ENCODE assay signal across 27 mouse cellular contexts in genomic region chr15:100601669-100602068, GRCm38 (mm10). TPM values are rescaled to one million over a fixed set of nuclear protein-coding genes. Genes with fewer than 3 reads are reported as not detected.
DNase-seq lines count a peak whose midpoint lies in the region; ATAC-seq and TF ChIP-seq lines count a peak whose summit lies in the region.
"Had no signal": no experiment of that assay in that cellular context is flagged by ENCODE, and none has a peak within 500 bp of the region (broad histone marks: within the 10 kb centered on the region; RNA-seq: fewer than 3 reads in every experiment).

No protein-coding gene starts in this region.

- no peak for ATAC-seq in kidney, embryonic 15.5 days (replicated peaks; ENCODE audit: low FRiP score)
- no peak for ATAC-seq in liver, embryonic 11.5 days (replicated peaks; ENCODE audit: low FRiP score)
- ATAC-seq: CD4-positive, CD25-positive, alpha-beta regulatory T cell, adult 4 months; forebrain, embryonic 15.5 days had no signal

- H3K27me3 ChIP-seq in kidney, embryonic 15.5 days, result peaks cover 21% of the 10 kb centered on the region
- H3K27me3 ChIP-seq in liver, adult 2 months (ENCODE audit: control insufficient read depth, insufficient read depth, low read length), result no peaks in the 10 kb centered on the region
- H3K27me3 ChIP-seq in liver, embryonic 11.5 days (replicated peaks; ENCODE audit: control insufficient read depth, insufficient read depth, low read length), result peaks cover 42% of the 10 kb centered on the region

- 46% methylated on average over 3 of the region's 3 CpGs for WGBS in kidney, embryonic 15.5 days
- WGBS in liver, adult 2 months, result 15% methylated on average over 3 of the region's 3 CpGs
- WGBS in liver, embryonic 11.5 days, result 34% methylated on average over 3 of the region's 3 CpGs

- no peak for TF ChIP-seq POLR2A in liver, adult 2 months (IDR thresholded peaks at IDR 0.05; ENCODE audit: extremely low read depth, insufficient read depth, low read length)

- H3K4me3 ChIP-seq in kidney, embryonic 15.5 days (replicated peaks), result no peak overlapping the region
- H3K4me3 ChIP-seq in liver, adult 2 months (ENCODE audit: insufficient read depth, low read depth, low read length), result no peak overlapping the region
- no peak overlapping the region for H3K4me3 ChIP-seq in liver, embryonic 11.5 days (ENCODE audit: low read depth, low read length)
- H3K4me3 ChIP-seq: embryonic facial prominence, embryonic 13.5 days; erythroblast, embryonic 14.5 days; forebrain, embryonic 12.5 days; hindbrain, embryonic 13.5 days had no signal

- H3K4me1 ChIP-seq in kidney, embryonic 15.5 days, result peaks cover 50% of the 10 kb centered on the region
- peaks cover 6% of the 10 kb centered on the region for H3K4me1 ChIP-seq in liver, adult 2 months (ENCODE audit: control insufficient read depth, insufficient read depth, low read length)
- peaks cover 13% of the 10 kb centered on the region for H3K4me1 ChIP-seq in liver, embryonic 11.5 days (replicated peaks; ENCODE audit: control insufficient read depth, insufficient read depth, low read length)

- no peak for DNase-seq in kidney, adult 11 months
- DNase-seq in liver, adult 2 months (ENCODE audit: extremely low read depth, low read depth, low spot score), result peak; percentile 67
- DNase-seq in liver, embryonic 11.5 days (ENCODE audit: low spot score), result no peak
- DNase-seq in adipocyte (ENCODE audit: low spot score), result peak; percentile 67
- peak; percentile 17 for DNase-seq in induced T-regulatory cell, adult 2 months (ENCODE audit: low read depth)
- DNase-seq: adrenal gland, adult 8-10 months; adrenal gland, postnatal 25 days; cerebellum, adult 11-12 months; cerebellum, adult 8-10 months; cerebellum, postnatal 10 days; cerebellum, postnatal 36 days; embryo, embryonic 11 days; gastrocnemius, postnatal 25 days; heart, adult 18-20 months; heart, postnatal 10 days; heart, postnatal 36 days had no signal

- H3K4me2 ChIP-seq in kidney, embryonic 15.5 days, result no peak overlapping the region
- no peak overlapping the region for H3K4me2 ChIP-seq in liver, embryonic 11.5 days
- H3K4me2 ChIP-seq: forebrain, embryonic 12.5 days; forebrain, embryonic 15.5 days had no signal

- H3K9ac ChIP-seq in kidney, embryonic 15.5 days, result no peak overlapping the region
- H3K9ac ChIP-seq in liver, adult 2 months (ENCODE audit: low read depth, low read length), result no peak overlapping the region
- no peak overlapping the region for H3K9ac ChIP-seq in liver, embryonic 11.5 days (ENCODE audit: low read depth, low read length)
- H3K9ac ChIP-seq: embryonic facial prominence, embryonic 13.5 days; forebrain, embryonic 12.5 days; forebrain, embryonic 15.5 days; heart, embryonic 12.5 days; heart, embryonic 15.5 days; hindbrain, embryonic 13.5 days had no signal

- no peaks in the 10 kb centered on the region for H3K9me3 ChIP-seq in kidney, embryonic 15.5 days (replicated peaks)
- H3K9me3 ChIP-seq in liver, embryonic 11.5 days (ENCODE audit: control insufficient read depth, low read length), result no peaks in the 10 kb centered on the region
- H3K9me3 ChIP-seq: embryonic facial prominence, embryonic 10.5 days; embryonic facial prominence, embryonic 13.5 days; forebrain, embryonic 12.5 days; forebrain, embryonic 15.5 days; heart, embryonic 12.5 days; heart, embryonic 15.5 days; hindbrain, embryonic 10.5 days; hindbrain, embryonic 13.5 days had no signal

- no peak for TF ChIP-seq CTCF in liver, adult 2 months (IDR thresholded peaks at IDR 0.05; ENCODE audit: low read depth, low read length)

- no peaks in the 10 kb centered on the region for H3K79me2 ChIP-seq in liver, adult 2 months (ENCODE audit: control insufficient read depth, insufficient read depth, low read length)

- peak overlapping the region; percentile 63 for H3K27ac ChIP-seq in kidney, embryonic 15.5 days
- H3K27ac ChIP-seq in liver, adult 2 months (replicated peaks; ENCODE audit: insufficient read depth, low read depth, low read length), result no peak overlapping the region
- H3K27ac ChIP-seq in liver, embryonic 11.5 days (ENCODE audit: low read depth, low read length), result no peak overlapping the region
- H3K27ac ChIP-seq: embryonic facial prominence, embryonic 10.5 days; embryonic facial prominence, embryonic 13.5 days; forebrain, embryonic 12.5 days; forebrain, embryonic 15.5 days; heart, embryonic 15.5 days; hindbrain, embryonic 10.5 days; hindbrain, embryonic 13.5 days had no signal

- no peaks in the 10 kb centered on the region for H3K36me3 ChIP-seq in kidney, embryonic 15.5 days
- no peaks in the 10 kb centered on the region for H3K36me3 ChIP-seq in liver, adult 2 months (ENCODE audit: control insufficient read depth, insufficient read depth, low read length)
- H3K36me3 ChIP-seq in liver, embryonic 11.5 days (ENCODE audit: control insufficient read depth, insufficient read depth, low read length), result no peaks in the 10 kb centered on the region
- H3K36me3 ChIP-seq: embryonic facial prominence, embryonic 10.5 days; embryonic facial prominence, embryonic 13.5 days; forebrain, embryonic 12.5 days; forebrain, embryonic 15.5 days; heart, embryonic 12.5 days; heart, embryonic 15.5 days; hindbrain, embryonic 10.5 days; hindbrain, embryonic 13.5 days had no signal

RNA-seq across cellular contexts. Expression of gene Pou6f1, which starts 1.9 kb away (rescaled TPM):
- polyA plus RNA-seq in kidney, embryonic 15.5 days (2015; fragmentation: Nextera tagmentation; extraction: Ambion mirVana), result 8.4 and 9.1 TPM in 2 replicates
- total RNA-seq in liver, adult 2 months (2014; rRNA removed), result 1.9 and 2.0 TPM in 2 replicates
- polyA plus RNA-seq in liver, adult 2 months (2012; rRNA removed), result 3.1 and 5.5 TPM in 2 replicates
- 0.92 and 1.2 TPM in 2 replicates for polyA plus RNA-seq in liver, embryonic 11.5 days (2014; fragmentation: Nextera tagmentation; extraction: Ambion mirVana)

RNA-seq across cellular contexts. Expression of gene Dazap2, which starts 13.5 kb away (rescaled TPM):
- polyA plus RNA-seq in kidney, embryonic 15.5 days (2015; fragmentation: Nextera tagmentation; extraction: Ambion mirVana), result 237 and 241 TPM in 2 replicates
- total RNA-seq in liver, adult 2 months (2014; rRNA removed), result 50.3 and 60.2 TPM in 2 replicates
- 395 and 460 TPM in 2 replicates for polyA plus RNA-seq in liver, adult 2 months (2012; rRNA removed)
- 256 and 274 TPM in 2 replicates for polyA plus RNA-seq in liver, embryonic 11.5 days (2014; fragmentation: Nextera tagmentation; extraction: Ambion mirVana)

RNA-seq across cellular contexts. Expression of gene Smagp, which starts 35.1 kb away (rescaled TPM):
- 30.0 and 33.1 TPM in 2 replicates for polyA plus RNA-seq in kidney, embryonic 15.5 days (2015; fragmentation: Nextera tagmentation; extraction: Ambion mirVana)
- total RNA-seq in liver, adult 2 months (2014; rRNA removed), result 13.0 and 14.9 TPM in 2 replicates
- 57.0 and 80.1 TPM in 2 replicates for polyA plus RNA-seq in liver, adult 2 months (2012; rRNA removed)
- 14.1 and 15.6 TPM in 2 replicates for polyA plus RNA-seq in liver, embryonic 11.5 days (2014; fragmentation: Nextera tagmentation; extraction: Ambion mirVana)
- polyA plus RNA-seq: CD4-positive, CD25-positive, alpha-beta regulatory T cell, adult 4 months had no signal

RNA-seq across cellular contexts. Expression of gene Tfcp2, which starts 49.9 kb away (rescaled TPM):
- 38.1 and 38.2 TPM in 2 replicates for polyA plus RNA-seq in kidney, embryonic 15.5 days (2015; fragmentation: Nextera tagmentation; extraction: Ambion mirVana)
- total RNA-seq in liver, adult 2 months (2014; rRNA removed), result 4.0 and 5.9 TPM in 2 replicates
- polyA plus RNA-seq in liver, adult 2 months (2012; rRNA removed), result 3.9 and 5.8 TPM in 2 replicates
- polyA plus RNA-seq in liver, embryonic 11.5 days (2014; fragmentation: Nextera tagmentation; extraction: Ambion mirVana), result 12.8 and 13.0 TPM in 2 replicates

Comparison
In these comparisons a context has a peak if more than half of its experiments do, and no peak if none do; other contexts are left out.
1. DNase-seq: peak in liver, adult 2 months (single experiment), adipocyte (single experiment) and induced T-regulatory cell, adult 2 months (single experiment); none in kidney, adult 11 months (single experiment) and liver, embryonic 11.5 days (single experiment).